Mouse (Mus musculus) MEL (cell line): Measurements from ENCODE around the gene Zwilch. TPM values are rescaled to one million over a fixed set of nuclear protein-coding genes. Genes with fewer than 3 reads are reported as not detected.
"Not testable (repeated sequence)": the region's sequence is repeated elsewhere in the genome, so short reads cannot be mapped to it uniquely, and the experiment has no call there.

Experiments
- DNase-seq: peaks from one replicate; pipeline ENCODE4 v3.0.0; 2011; ENCODE audit warnings: low read depth, low spot score
- H3K27ac ChIP-seq: 2 replicates; pipeline ENCODE4 v1.5.1; 2012; ENCODE audit warnings: low read depth, mild to moderate bottlenecking, control low read depth, low read length, moderate library complexity; ENCODE audit not compliant: control insufficient read depth
- H3K27me3 ChIP-seq, 2 experiments: fragments of 150-350 bp in 1 of 2; sonication (generic) in 1 of 2; 2 replicates each; pipeline ENCODE4 v1.6.1; 2012; ENCODE audit warnings: low read length in 2 of 2, mild to moderate bottlenecking in 2 of 2, improper control_type of control experiment in 1 of 2, moderate library complexity in 1 of 2; ENCODE audit not compliant: insufficient read depth in 2 of 2, control insufficient read depth in 1 of 2
- H3K36me3 ChIP-seq, 2 experiments: 2 replicates each; pipeline ENCODE4 v1.6.1; 2012 to 2014; ENCODE audit warnings: low read length in 2 of 2, improper control_type of control experiment in 1 of 2, inconsistent platforms in 1 of 2, mild to moderate bottlenecking in 1 of 2; ENCODE audit not compliant: insufficient read depth in 2 of 2, control insufficient read depth in 1 of 2
- H3K4me1 ChIP-seq, 2 experiments: fragments of 150-350 bp in 1 of 2; sonication (generic) in 1 of 2; 2 replicates each; pipeline ENCODE4 v1.6.1; 2012; ENCODE audit warnings: low read length in 2 of 2, improper control_type of control experiment in 1 of 2, mild to moderate bottlenecking in 1 of 2; ENCODE audit not compliant: insufficient read depth in 2 of 2, control insufficient read depth in 1 of 2
- H3K4me3 ChIP-seq, 2 experiments: fragments of 150-350 bp in 1 of 2; sonication (generic) in 1 of 2; 2 replicates each; pipeline ENCODE4 v1.5.1; 2012; ENCODE audit warnings: low read depth in 2 of 2, low read length in 2 of 2, mild to moderate bottlenecking in 2 of 2, moderate library complexity in 2 of 2, control low read depth in 1 of 2, improper control_type of control experiment in 1 of 2; ENCODE audit not compliant: control insufficient read depth in 1 of 2, insufficient read depth in 1 of 2
- H3K79me2 ChIP-seq: 2 replicates; pipeline ENCODE4 v1.6.1; 2012; ENCODE audit warnings: mild to moderate bottlenecking, low read length, moderate library complexity; ENCODE audit not compliant: control insufficient read depth, poor library complexity, insufficient read depth
- H3K9ac ChIP-seq: 2 replicates; pipeline ENCODE4 v1.6.1; 2012; ENCODE audit warnings: low read depth, mild to moderate bottlenecking, control low read depth, low read length, moderate library complexity; ENCODE audit not compliant: control insufficient read depth, poor library complexity, severe bottlenecking
- H3K9me3 ChIP-seq: fragments of 150-350 bp; sonication (generic); replicated peaks from 2 replicates; pipeline ENCODE4 v1.6.1; 2012; ENCODE audit warnings: mild to moderate bottlenecking, low read length, improper control_type of control experiment, moderate library complexity; ENCODE audit not compliant: insufficient read depth
- BHLHE40 ChIP-seq: IDR thresholded peaks from 2 replicates; pipeline ENCODE4 v1.6.1; 2012; ENCODE audit warnings: low read depth, mild to moderate bottlenecking, inconsistent platforms, low read length, improper control_type of control experiment, borderline replicate concordance
- CHD1 ChIP-seq: IDR thresholded peaks from 2 replicates; pipeline ENCODE4 v1.6.1; 2012; ENCODE audit warnings: low read depth, mild to moderate bottlenecking, inconsistent platforms, low read length, improper control_type of control experiment
- CHD2 ChIP-seq: IDR thresholded peaks from 2 replicates; pipeline ENCODE4 v1.6.1; 2011; ENCODE audit warnings: low read length, improper control_type of control experiment
- E2F4 ChIP-seq: IDR thresholded peaks from 2 replicates; pipeline ENCODE4 v1.6.1; 2011; ENCODE audit warnings: low read depth, low read length, improper control_type of control experiment, borderline replicate concordance
- GABPA ChIP-seq: IDR thresholded peaks from 2 replicates; pipeline ENCODE4 v1.6.1; 2012; ENCODE audit warnings: low read depth, mild to moderate bottlenecking, inconsistent platforms, low read length, improper control_type of control experiment, moderate library complexity
- GATA1 ChIP-seq: IDR thresholded peaks from 2 replicates; pipeline ENCODE4 v1.6.1; 2011; ENCODE audit warnings: low read depth, low read length, improper control_type of control experiment
- JUND ChIP-seq: IDR thresholded peaks from 2 replicates; pipeline ENCODE4 v1.6.1; 2011; ENCODE audit warnings: low read depth, mild to moderate bottlenecking, improper control_type of control experiment, low read length
- KAT2A ChIP-seq: conservative IDR thresholded peaks from 2 replicates; pipeline ENCODE4 v1.6.1; 2012; ENCODE audit warnings: low read depth, low read length, improper control_type of control experiment, inconsistent platforms
- MAFK ChIP-seq: IDR thresholded peaks from 2 replicates; pipeline ENCODE4 v1.6.1; 2011; ENCODE audit warnings: low read depth, mild to moderate bottlenecking, low read length, improper control_type of control experiment, borderline replicate concordance
- MXI1 ChIP-seq: IDR thresholded peaks from 2 replicates; pipeline ENCODE4 v1.6.1; 2011; ENCODE audit warnings: mild to moderate bottlenecking, low read depth, low read length, improper control_type of control experiment
- MYB ChIP-seq: IDR thresholded peaks from 2 replicates; pipeline ENCODE4 v1.6.1; 2011; ENCODE audit warnings: mild to moderate bottlenecking, low read depth, low read length, improper control_type of control experiment
- NRF1 ChIP-seq: IDR thresholded peaks from 2 replicates; pipeline ENCODE4 v1.6.1; 2014; ENCODE audit warnings: low read depth, mild to moderate bottlenecking, inconsistent platforms, low read length, improper control_type of control experiment, moderate library complexity; ENCODE audit not compliant: poor library complexity, insufficient read depth, severe bottlenecking
- POLR2AphosphoS2 ChIP-seq: IDR thresholded peaks from 2 replicates; pipeline ENCODE4 v1.6.1; 2011; ENCODE audit warnings: low read length, improper control_type of control experiment
- RAD21 ChIP-seq: IDR thresholded peaks from 2 replicates; pipeline ENCODE4 v1.6.1; 2011; ENCODE audit warnings: mild to moderate bottlenecking, low read depth, low read length, improper control_type of control experiment
- RCOR1 ChIP-seq: IDR thresholded peaks from 2 replicates; pipeline ENCODE4 v1.6.1; 2012; ENCODE audit warnings: low read depth, mild to moderate bottlenecking, inconsistent platforms, low read length, improper control_type of control experiment
- SMC3 ChIP-seq: IDR thresholded peaks from 2 replicates; pipeline ENCODE4 v1.6.1; 2011; ENCODE audit warnings: low read depth, low read length, improper control_type of control experiment
- TAL1 ChIP-seq: IDR thresholded peaks from 2 replicates; pipeline ENCODE4 v1.6.1; 2012; ENCODE audit warnings: mild to moderate bottlenecking, inconsistent platforms, low read length, moderate library complexity, mixed read lengths
- TCF12 ChIP-seq: IDR thresholded peaks from 2 replicates; pipeline ENCODE4 v1.6.1; 2014; ENCODE audit warnings: low read depth, mild to moderate bottlenecking, inconsistent platforms, low read length, improper control_type of control experiment, moderate library complexity
- USF1 ChIP-seq: IDR thresholded peaks from 2 replicates; pipeline ENCODE4 v1.6.1; 2014; ENCODE audit warnings: low read depth, mild to moderate bottlenecking, inconsistent platforms, low read length, improper control_type of control experiment, moderate library complexity
- ZMIZ1 ChIP-seq: IDR thresholded peaks from 2 replicates; pipeline ENCODE4 v1.6.1; 2012; ENCODE audit warnings: low read depth, mild to moderate bottlenecking, inconsistent platforms, low read length, improper control_type of control experiment, moderate library complexity
- polyA plus RNA-seq, 2 experiments: library from polyadenylated mRNA; stranded (reverse) in 1 of 2; unstranded in 1 of 2; fragments of >175 nt in 1 of 2; fragments of >200 nt in 1 of 2; gene quantifications; 2 replicates each; pipeline versions ENCODE4 v1.2.1 to v1.2.4; 2012; ENCODE audit warnings: low replicate concordance in 2 of 2, low read depth in 1 of 2; ENCODE audit not compliant: insufficient read length in 2 of 2, insufficient read depth in 1 of 2, missing spikeins in 1 of 2
- total RNA-seq: library from RNA; depleted of rRNA; stranded (reverse); fragments of 300-350 nt; gene quantifications from 2 replicates; pipeline ENCODE4 v1.2.3, GENCODE M21; 2012

Gene Zwilch
- total and polyA plus RNA-seq, 3 experiments: 60.6 to 89.2 TPM; not detected in 1

GRCm38 (mm10) chr9:64126121-64126520 is 46.8 kb downstream of the Zwilch start:
- Histone ChIP-seq H3K79me2 (no peaks in the 10 kb centered on the region), H3K4me1 (peaks cover 0 to 3% of the 10 kb centered on the region in 2 experiments; a peak in 1 of 4 replicates), H3K27me3 (no peaks in the 10 kb centered on the region), H3K9ac (no peak overlapping the region), H3K27ac (no peak overlapping the region), H3K36me3 (no peaks in the 10 kb centered on the region), H3K9me3 (no peaks in the 10 kb centered on the region), H3K4me3 (no peak overlapping the region)
- TF ChIP-seq GABPA: no peak
- TF ChIP-seq TAL1: no peak
- no peak for TF ChIP-seq NRF1
- no peak for TF ChIP-seq BHLHE40
- TF ChIP-seq TCF12: no peak
- TF ChIP-seq RAD21: no peak
- no peak for TF ChIP-seq ZMIZ1
- TF ChIP-seq MYB: no peak
- TF ChIP-seq SMC3: no peak
- TF ChIP-seq CHD2: no peak
- TF ChIP-seq CHD1: no peak
- no peak for TF ChIP-seq E2F4
- TF ChIP-seq USF1: no peak
- TF ChIP-seq MXI1: no peak
- no peak for TF ChIP-seq KAT2A
- no peak for TF ChIP-seq POLR2AphosphoS2
- no peak for TF ChIP-seq GATA1
- no peak for DNase-seq

- DNase-seq: no peak
- Histone ChIP-seq H3K27me3 (no peaks in the 10 kb centered on the region), H3K4me1 (peaks cover 0 to 3% of the 10 kb centered on the region in 2 experiments; a peak in 1 of 4 replicates), H3K4me3 (no peak overlapping the region), H3K79me2 (no peaks in the 10 kb centered on the region), H3K36me3 (no peaks in the 10 kb centered on the region), H3K27ac (no peak overlapping the region), H3K9ac (no peak overlapping the region), H3K9me3 (no peaks in the 10 kb centered on the region)
- TF ChIP-seq CHD1 (no peak), TCF12 (no peak), ZMIZ1 (no peak), JUND (no peak), MAFK (no peak), KAT2A (no peak), RCOR1 (no peak), MYB (no peak)
Measured at GRCm38 (mm10) chr9:64125307-64125706, 47.6 kb downstream of the Zwilch start.

GRCm38 (mm10) chr9:64124846-64125245 is 48.1 kb downstream of the Zwilch start:
- DNase-seq, H3K27ac ChIP-seq: not testable (repeated sequence)

More at GRCm38 (mm10) chr9:64124846-64125245, 48.1 kb downstream of the Zwilch start:
- H3K27me3 ChIP-seq, H3K9me3 ChIP-seq, H3K79me2 ChIP-seq, H3K9ac ChIP-seq, H3K4me3 ChIP-seq, H3K36me3 ChIP-seq, H3K4me1 ChIP-seq: not testable (repeated sequence)
